Comparison of ENCODE assay signal across 8 mouse cellular contexts in the genomic region with DNA sequence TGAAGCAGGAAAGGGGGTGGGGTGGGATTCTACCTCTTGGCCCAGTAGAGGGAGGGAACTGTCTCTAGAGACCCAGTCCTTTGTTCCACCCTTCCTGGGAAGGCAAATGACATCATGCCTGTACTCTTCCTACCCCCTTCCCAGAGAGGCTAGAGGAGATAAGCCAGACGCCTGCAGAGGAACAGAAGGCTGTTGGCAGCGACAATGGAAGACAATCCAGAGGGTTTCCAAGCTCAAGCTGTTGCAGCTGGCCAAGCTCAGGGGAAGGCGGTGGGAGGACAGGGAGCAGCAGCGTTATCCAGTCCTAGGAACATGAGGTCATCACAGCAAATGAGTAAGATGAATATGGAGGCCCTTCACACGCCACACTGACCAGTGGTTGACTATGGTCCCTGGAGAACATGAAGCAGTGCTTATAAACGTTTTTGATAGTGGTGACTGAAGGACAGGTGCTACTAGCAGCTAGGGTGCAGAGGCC.
DNase-seq lines count a peak whose midpoint lies in the region; ATAC-seq lines count a peak whose summit lies in the region.

No protein-coding gene starts in this region.

- H3K27ac ChIP-seq in embryonic facial prominence, embryonic 13.5 days = peak overlapping the region; percentile 44; the same call in 1 of the 2 replicates
- H3K27ac ChIP-seq in heart, embryonic 11.5 days (ENCODE audit: low read depth, low read length) = peak overlapping the region; percentile 91
- peak overlapping the region; percentile 78 for H3K27ac ChIP-seq in kidney, embryonic 15.5 days
- H3K27ac ChIP-seq in liver, embryonic 12.5 days = peak overlapping the region; percentile 82
- H3K27ac ChIP-seq in neural tube, embryonic 14.5 days (ENCODE audit: low read depth, low read length) = no peak overlapping the region

- H3K9ac ChIP-seq in embryonic facial prominence, embryonic 13.5 days = no peak overlapping the region
- no peak overlapping the region; the same call in 1 of the 2 replicates for H3K9ac ChIP-seq in heart, embryonic 11.5 days (ENCODE audit: low read depth, low read length)
- H3K9ac ChIP-seq in kidney, embryonic 15.5 days = no peak overlapping the region
- H3K9ac ChIP-seq in liver, embryonic 12.5 days = no peak overlapping the region
- H3K9ac ChIP-seq in neural tube, embryonic 14.5 days (replicated peaks; ENCODE audit: low read depth, low read length) = no peak overlapping the region

- H3K36me3 ChIP-seq in embryonic facial prominence, embryonic 13.5 days = peaks cover 10% of the 10 kb centered on the region; the same call in 1 of the 2 replicates
- peaks cover 4% of the 10 kb centered on the region; the same call in 1 of the 2 replicates for H3K36me3 ChIP-seq in heart, embryonic 11.5 days (ENCODE audit: control insufficient read depth, insufficient read depth, low read length)
- peaks cover 5% of the 10 kb centered on the region; the same call in 1 of the 2 replicates for H3K36me3 ChIP-seq in kidney, embryonic 15.5 days
- H3K36me3 ChIP-seq in liver, embryonic 12.5 days = peaks cover 6% of the 10 kb centered on the region
- no peaks in the 10 kb centered on the region for H3K36me3 ChIP-seq in neural tube, embryonic 14.5 days (ENCODE audit: control insufficient read depth, insufficient read depth, low read length)

- DNase-seq in urinary bladder, postnatal 10 days (ENCODE audit: low spot score) = peak; percentile 23
- DNase-seq in urinary bladder, adult 2 months (ENCODE audit: low spot score) = no peak
- DNase-seq in thymus, postnatal 0 days (ENCODE audit: low spot score) = no peak

- H3K4me1 ChIP-seq in embryonic facial prominence, embryonic 13.5 days = peaks cover 23% of the 10 kb centered on the region
- peaks cover 82% of the 10 kb centered on the region for H3K4me1 ChIP-seq in heart, embryonic 11.5 days (ENCODE audit: control insufficient read depth, insufficient read depth, low read length)
- H3K4me1 ChIP-seq in kidney, embryonic 15.5 days = peaks cover 64% of the 10 kb centered on the region
- peaks cover 84% of the 10 kb centered on the region for H3K4me1 ChIP-seq in liver, embryonic 12.5 days
- H3K4me1 ChIP-seq in neural tube, embryonic 14.5 days (ENCODE audit: control insufficient read depth, insufficient read depth, low read length) = peaks cover 5% of the 10 kb centered on the region

- no peak overlapping the region for H3K4me2 ChIP-seq in embryonic facial prominence, embryonic 13.5 days
- peak overlapping the region; percentile 31; the same call in 1 of the 2 replicates for H3K4me2 ChIP-seq in heart, embryonic 11.5 days
- no peak overlapping the region for H3K4me2 ChIP-seq in kidney, embryonic 15.5 days
- peak overlapping the region; percentile 40 for H3K4me2 ChIP-seq in liver, embryonic 12.5 days
- H3K4me2 ChIP-seq in neural tube, embryonic 14.5 days (ENCODE audit: low read depth, low read length) = no peak overlapping the region

- 48% methylated on average over 6 of the region's 6 CpGs for WGBS in embryonic facial prominence, embryonic 13.5 days
- WGBS in heart, embryonic 11.5 days (ENCODE audit: insufficient replicate concordance) = 7% methylated on average over 6 of the region's 6 CpGs
- WGBS in kidney, embryonic 15.5 days = 32% methylated on average over 6 of the region's 6 CpGs
- WGBS in liver, embryonic 12.5 days (ENCODE audit: insufficient replicate concordance) = 41% methylated on average over 6 of the region's 6 CpGs
- WGBS in neural tube, embryonic 14.5 days = 47% methylated on average over 6 of the region's 6 CpGs

- H3K9me3 ChIP-seq in embryonic facial prominence, embryonic 13.5 days = no peaks in the 10 kb centered on the region
- H3K9me3 ChIP-seq in heart, embryonic 11.5 days (replicated peaks; ENCODE audit: control insufficient read depth, low read length) = no peaks in the 10 kb centered on the region
- H3K9me3 ChIP-seq in kidney, embryonic 15.5 days (replicated peaks) = no peaks in the 10 kb centered on the region
- H3K9me3 ChIP-seq in liver, embryonic 12.5 days (replicated peaks) = no peaks in the 10 kb centered on the region
- no peaks in the 10 kb centered on the region for H3K9me3 ChIP-seq in neural tube, embryonic 14.5 days (ENCODE audit: control insufficient read depth, low read length)

- 0 out of 2 replicates have a peak, but pooled peaks have one; percentile 58 for ATAC-seq in embryonic facial prominence, embryonic 13.5 days (ENCODE audit: insufficient number of reproducible peaks, insufficient read depth, low FRiP score, low TSS enrichment, low read depth)
- peak; percentile 92 for ATAC-seq in heart, embryonic 11.5 days (replicated peaks; ENCODE audit: insufficient number of reproducible peaks, low FRiP score, low TSS enrichment)
- peak; percentile 57 for ATAC-seq in kidney, embryonic 15.5 days (replicated peaks; ENCODE audit: low FRiP score)
- ATAC-seq in liver, embryonic 12.5 days = peak; percentile 41; the same call in 1 of the 2 replicates
- peak; percentile 22; the same call in 1 of the 2 replicates for ATAC-seq in neural tube, embryonic 14.5 days (ENCODE audit: low read depth)

- H3K4me3 ChIP-seq in embryonic facial prominence, embryonic 13.5 days = no peak overlapping the region
- no peak overlapping the region for H3K4me3 ChIP-seq in heart, embryonic 11.5 days (ENCODE audit: low read depth, low read length)
- no peak overlapping the region for H3K4me3 ChIP-seq in kidney, embryonic 15.5 days (replicated peaks)
- no peak overlapping the region for H3K4me3 ChIP-seq in liver, embryonic 12.5 days
- no peak overlapping the region for H3K4me3 ChIP-seq in neural tube, embryonic 14.5 days (ENCODE audit: low read depth, low read length)

- no peaks in the 10 kb centered on the region for H3K27me3 ChIP-seq in embryonic facial prominence, embryonic 13.5 days
- H3K27me3 ChIP-seq in heart, embryonic 11.5 days (ENCODE audit: control insufficient read depth, insufficient read depth, low read length) = no peaks in the 10 kb centered on the region
- no peaks in the 10 kb centered on the region for H3K27me3 ChIP-seq in kidney, embryonic 15.5 days
- H3K27me3 ChIP-seq in liver, embryonic 12.5 days (replicated peaks) = no peaks in the 10 kb centered on the region
- H3K27me3 ChIP-seq in neural tube, embryonic 14.5 days (ENCODE audit: control insufficient read depth, insufficient read depth, low read length) = no peaks in the 10 kb centered on the region

Comparison
In these comparisons a context has a peak if more than half of its experiments do, and no peak if none do; other contexts are left out.
1. ATAC-seq: peak in every context shown above with its lines; median percentile 92 in heart, embryonic 11.5 days; 58 in embryonic facial prominence, embryonic 13.5 days; 57 in kidney, embryonic 15.5 days; 41 in liver, embryonic 12.5 days; 22 in neural tube, embryonic 14.5 days.
2. H3K4me2 ChIP-seq: peak in heart, embryonic 11.5 days (single experiment) and liver, embryonic 12.5 days (single experiment); none in embryonic facial prominence, embryonic 13.5 days (single experiment), kidney, embryonic 15.5 days (single experiment) and neural tube, embryonic 14.5 days (single experiment).